Mouse (Mus musculus): ENCODE results near the gene Hist1h4f. TPM values are rescaled to one million over a fixed set of nuclear protein-coding genes. Genes with fewer than 3 reads are reported as not detected.

Hist1h4f gene
- polyA plus RNA-seq, 1 experiment: 4.7 TPM

- no peak for TF ChIP-seq POLR2A (IDR thresholded peaks at IDR 0.05; ENCODE audit: borderline replicate concordance, insufficient read depth, low read length)
- TF ChIP-seq CTCF (IDR thresholded peaks at IDR 0.05; ENCODE audit: borderline replicate concordance, insufficient read depth, low read depth, low read length): no peak
- H3K4me1 ChIP-seq (ENCODE audit: control insufficient read depth, insufficient read depth, low read length): no peaks in the 10 kb centered on the region
- 33% methylated on average over 14 of the region's 14 CpGs for WGBS
- DNase-seq: no peak
- H3K27ac ChIP-seq (ENCODE audit: insufficient read depth, low read length): no peak overlapping the region
- H3K27me3 ChIP-seq (ENCODE audit: control insufficient read depth, insufficient read depth, low read length): no peaks in the 10 kb centered on the region
- H3K4me3 ChIP-seq (replicated peaks; ENCODE audit: insufficient read depth, low read depth, low read length): no peak overlapping the region
These were observed 45.6 kb downstream of the Hist1h4f start for GRCm38 (mm10) chr13:23505662-23506345.

- no peak overlapping the region for H3K4me3 ChIP-seq (replicated peaks; ENCODE audit: insufficient read depth, low read depth, low read length)
- H3K27me3 ChIP-seq (ENCODE audit: control insufficient read depth, insufficient read depth, low read length): no peaks in the 10 kb centered on the region; the same call in 1 of the 2 replicates
- no peaks in the 10 kb centered on the region for H3K4me1 ChIP-seq (ENCODE audit: control insufficient read depth, insufficient read depth, low read length)
- DNase-seq: peak; percentile 38
- TF ChIP-seq CTCF (IDR thresholded peaks at IDR 0.05; ENCODE audit: borderline replicate concordance, insufficient read depth, low read depth, low read length) (no peak), POLR2A (IDR thresholded peaks at IDR 0.05; ENCODE audit: borderline replicate concordance, insufficient read depth, low read length) (no peak)
- H3K27ac ChIP-seq (ENCODE audit: insufficient read depth, low read length): no peak overlapping the region
- WGBS: 8% methylated on average over 9 of the region's 9 CpGs
These were observed 47.7 kb downstream of the Hist1h4f start for GRCm38 (mm10) chr13:23503797-23504196.

GRCm38 (mm10) chr13:23502916-23503315 is 48.5 kb downstream of the Hist1h4f start:
- 75% methylated on average over 4 of the region's 4 CpGs for WGBS
- H3K4me1 ChIP-seq (ENCODE audit: control insufficient read depth, insufficient read depth, low read length): no peaks in the 10 kb centered on the region
- DNase-seq: no peak
- H3K4me3 ChIP-seq (replicated peaks; ENCODE audit: insufficient read depth, low read depth, low read length): no peak overlapping the region
- no peaks in the 10 kb centered on the region; the same call in 1 of the 2 replicates for H3K27me3 ChIP-seq (ENCODE audit: control insufficient read depth, insufficient read depth, low read length)
- TF ChIP-seq CTCF (IDR thresholded peaks at IDR 0.05; ENCODE audit: borderline replicate concordance, insufficient read depth, low read depth, low read length) (no peak), POLR2A (IDR thresholded peaks at IDR 0.05; ENCODE audit: borderline replicate concordance, insufficient read depth, low read length) (no peak)
- H3K27ac ChIP-seq (ENCODE audit: insufficient read depth, low read length): no peak overlapping the region

- no peak for DNase-seq
- Histone ChIP-seq H3K4me3 (replicated peaks; ENCODE audit: insufficient read depth, low read depth, low read length) (no peak overlapping the region), H3K27ac (ENCODE audit: insufficient read depth, low read length) (no peak overlapping the region), H3K27me3 (ENCODE audit: control insufficient read depth, insufficient read depth, low read length) (no peaks in the 10 kb centered on the region; the same call in 1 of the 2 replicates), H3K4me1 (ENCODE audit: control insufficient read depth, insufficient read depth, low read length) (no peaks in the 10 kb centered on the region)
- TF ChIP-seq CTCF (IDR thresholded peaks at IDR 0.05; ENCODE audit: borderline replicate concordance, insufficient read depth, low read depth, low read length) (no peak), POLR2A (IDR thresholded peaks at IDR 0.05; ENCODE audit: borderline replicate concordance, insufficient read depth, low read length) (no peak)
- WGBS: 66% methylated on average over 9 of the region's 9 CpGs
These were observed 49.3 kb downstream of the Hist1h4f start for GRCm38 (mm10) chr13:23502031-23502567.

- H3K4me1 ChIP-seq (ENCODE audit: control insufficient read depth, insufficient read depth, low read length): no peaks in the 10 kb centered on the region
- no peaks in the 10 kb centered on the region; the same call in 1 of the 2 replicates for H3K27me3 ChIP-seq (ENCODE audit: control insufficient read depth, insufficient read depth, low read length)
- DNase-seq: no peak
- H3K27ac ChIP-seq (ENCODE audit: insufficient read depth, low read length): no peak overlapping the region
- no peak overlapping the region for H3K4me3 ChIP-seq (replicated peaks; ENCODE audit: insufficient read depth, low read depth, low read length)
- WGBS: 39% methylated on average over 5 of the region's 5 CpGs
- TF ChIP-seq POLR2A (IDR thresholded peaks at IDR 0.05; ENCODE audit: borderline replicate concordance, insufficient read depth, low read length): no peak
- no peak for TF ChIP-seq CTCF (IDR thresholded peaks at IDR 0.05; ENCODE audit: borderline replicate concordance, insufficient read depth, low read depth, low read length)
These were observed 49.9 kb downstream of the Hist1h4f start for GRCm38 (mm10) chr13:23501511-23501910.

Other genes starting within 250 kb of the Hist1h4f start
- 14.6 and 16.0 TPM in 2 replicates for gene Zfp322a, start 182.4 kb downstream of the Hist1h4f start, polyA plus RNA-seq (2012; rRNA removed)
- gene Abt1, start 127.8 kb downstream of the Hist1h4f start, polyA plus RNA-seq (2012; rRNA removed): 9.8 and 10.7 TPM in 2 replicates
- 0.21 and 0.32 TPM in 2 replicates for gene Btn1a1, start 85.7 kb downstream of the Hist1h4f start, polyA plus RNA-seq (2012; rRNA removed)
- 0.20 and 0.21 TPM in 2 replicates for gene Btn2a2, start 62.8 kb downstream of the Hist1h4f start, polyA plus RNA-seq (2012; rRNA removed)
- gene Hist1h4h, start 20.6 kb downstream of the Hist1h4f start, polyA plus RNA-seq (2012; rRNA removed): 33.0 and 35.8 TPM in 2 replicates
- 0.60 and 2.4 TPM in 2 replicates for gene Hist1h2af, start 17.7 kb downstream of the Hist1h4f start, polyA plus RNA-seq (2012; rRNA removed)
- 0.29 TPM in 1 of 2 replicates, not detected in the other for gene Hist1h3g, start 16.2 kb downstream of the Hist1h4f start, polyA plus RNA-seq (2012; rRNA removed)
- gene Hist1h2bh, start 8.3 kb downstream of the Hist1h4f start, polyA plus RNA-seq (2012; rRNA removed): 0.33 and 0.34 TPM in 2 replicates
- 0.32 and 0.33 TPM in 2 replicates for gene Hist1h3f, start 7.6 kb downstream of the Hist1h4f start, polyA plus RNA-seq (2012; rRNA removed)
- 0.05 and 0.14 TPM in 2 replicates for gene Hist1h1d, start 1.6 kb upstream of the Hist1h4f start, polyA plus RNA-seq (2012; rRNA removed)
- 1.5 and 3.2 TPM in 2 replicates for gene Hist1h3e, start 10.7 kb upstream of the Hist1h4f start, polyA plus RNA-seq (2012; rRNA removed)
- 0.33 and 0.60 TPM in 2 replicates for gene Hist1h2ae, start 19.6 kb upstream of the Hist1h4f start, polyA plus RNA-seq (2012; rRNA removed)
- 7.3 and 9.3 TPM in 2 replicates for gene Hist1h2bg, start 19.7 kb upstream of the Hist1h4f start, polyA plus RNA-seq (2012; rRNA removed)
- gene Hist1h2bf, start 22.5 kb upstream of the Hist1h4f start, polyA plus RNA-seq (2012; rRNA removed): 0.65 and 0.98 TPM in 2 replicates
- 1.2 and 1.9 TPM in 2 replicates for gene Hist1h2ad, start 22.7 kb upstream of the Hist1h4f start, polyA plus RNA-seq (2012; rRNA removed)
- gene Hist1h3d, start 24.1 kb upstream of the Hist1h4f start, polyA plus RNA-seq (2012; rRNA removed): 2.0 and 2.8 TPM in 2 replicates
- 5.8 and 8.0 TPM in 2 replicates for gene Hist1h4d, start 29.9 kb upstream of the Hist1h4f start, polyA plus RNA-seq (2012; rRNA removed)
- 4.2 and 5.5 TPM in 2 replicates for gene Hist1h2be, start 69.5 kb upstream of the Hist1h4f start, polyA plus RNA-seq (2012; rRNA removed)
- 4.1 and 6.1 TPM in 2 replicates for gene Hist1h1e, start 70.9 kb upstream of the Hist1h4f start, polyA plus RNA-seq (2012; rRNA removed)
- 0.85 and 1.1 TPM in 2 replicates for gene Hist1h2ac, start 132.3 kb upstream of the Hist1h4f start, polyA plus RNA-seq (2012; rRNA removed)
- gene Hist1h2bc, start 132.6 kb upstream of the Hist1h4f start, polyA plus RNA-seq (2012; rRNA removed): 109 and 119 TPM in 2 replicates
- gene Hist1h1t, start 144.2 kb upstream of the Hist1h4f start, polyA plus RNA-seq (2012; rRNA removed): not detected in 2 replicates
- gene Hist1h4c, start 146.8 kb upstream of the Hist1h4f start, polyA plus RNA-seq (2012; rRNA removed): 5.8 and 9.1 TPM in 2 replicates
- 6.2 and 7.1 TPM in 2 replicates for gene Hfe, start 159.2 kb upstream of the Hist1h4f start, polyA plus RNA-seq (2012; rRNA removed)
- gene Hist1h1c, start 187.2 kb upstream of the Hist1h4f start, polyA plus RNA-seq (2012; rRNA removed): 34.6 and 42.8 TPM in 2 replicates
- 0.23 and 0.30 TPM in 2 replicates for gene Hist1h3c, start 194.0 kb upstream of the Hist1h4f start, polyA plus RNA-seq (2012; rRNA removed)
- gene Hist1h2bb, start 195.1 kb upstream of the Hist1h4f start, polyA plus RNA-seq (2012; rRNA removed): 0.56 and 0.97 TPM in 2 replicates
- gene Hist1h2ab, start 199.5 kb upstream of the Hist1h4f start, polyA plus RNA-seq (2012; rRNA removed): 1.1 TPM in 1 of 2 replicates, not detected in the other
- 0.40 TPM in 1 of 2 replicates, not detected in the other for gene Hist1h3b, start 200.6 kb upstream of the Hist1h4f start, polyA plus RNA-seq (2012; rRNA removed)
- gene Hist1h4b, start 205.4 kb upstream of the Hist1h4f start, polyA plus RNA-seq (2012; rRNA removed): 4.8 and 5.4 TPM in 2 replicates
- 3.5 and 4.7 TPM in 2 replicates for gene Hist1h4a, start 209.6 kb upstream of the Hist1h4f start, polyA plus RNA-seq (2012; rRNA removed)
- 0.43 and 1.2 TPM in 2 replicates for gene Hist1h3a, start 210.7 kb upstream of the Hist1h4f start, polyA plus RNA-seq (2012; rRNA removed)
- 0.52 TPM in 1 of 2 replicates, not detected in the other for gene Hist1h1a, start 212.0 kb upstream of the Hist1h4f start, polyA plus RNA-seq (2012; rRNA removed)
- 0.08 and 0.10 TPM in 2 replicates for gene Trim38, start 218.3 kb upstream of the Hist1h4f start, polyA plus RNA-seq (2012; rRNA removed)

All from cerebellum, adult 2 months (tissue).